Mouse (Mus musculus): ENCODE measurements at regions not wholly inside any gene's neighbourhood (a gene's known extent, or its start where the extent isn't known, plus 50 kb on each side); places are given as distances from the start of the nearest gene placed in this dataset.
"Not testable (repeated sequence)": the region's sequence is repeated elsewhere in the genome, so short reads cannot be mapped to it uniquely, and the experiment has no call there.

DNA sequence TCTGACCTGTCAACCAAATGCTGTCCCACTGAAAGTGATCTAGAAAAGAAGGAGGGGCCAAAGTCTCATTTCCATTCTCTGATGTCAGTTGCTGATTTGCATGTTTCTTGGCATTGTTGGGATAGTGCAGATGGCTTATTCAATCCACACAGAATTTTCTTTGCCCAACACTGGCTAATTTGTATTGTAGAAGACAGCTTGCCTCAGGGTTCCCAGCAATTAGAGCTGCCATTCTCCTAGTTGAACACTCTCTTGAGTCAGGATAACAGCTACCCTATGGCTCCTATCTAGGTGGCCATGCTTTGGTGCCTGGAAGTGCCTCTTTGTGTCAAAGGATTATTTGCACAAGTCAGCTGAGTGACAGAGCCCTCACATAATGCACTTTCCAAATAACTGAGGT lies 569.0 kb downstream of the Lrriq3 start:
- no peak for DNase-seq (ENCODE audit: low read depth, low spot score)

DNA sequence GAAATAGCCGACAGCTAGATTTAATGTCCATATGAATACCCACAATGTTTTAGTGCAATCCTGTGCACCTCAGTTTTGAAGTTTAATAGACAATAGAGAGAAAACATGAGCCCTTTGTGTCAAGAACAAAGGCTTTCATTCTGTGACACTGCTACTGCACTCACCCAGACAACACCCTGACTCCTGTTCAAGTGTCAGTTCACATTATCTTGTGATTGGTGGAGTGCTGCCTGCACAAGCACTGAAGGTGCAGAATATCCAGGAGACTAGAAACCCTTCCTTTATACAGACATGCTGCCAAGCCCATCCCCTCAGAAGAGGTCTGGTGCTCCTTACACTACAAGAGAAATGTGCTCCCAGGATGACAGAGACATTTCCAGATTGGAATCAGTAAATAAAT lies 579.3 kb downstream of the Lrriq3 start:
- no peak for DNase-seq (ENCODE audit: low read depth, low spot score)

DNA sequence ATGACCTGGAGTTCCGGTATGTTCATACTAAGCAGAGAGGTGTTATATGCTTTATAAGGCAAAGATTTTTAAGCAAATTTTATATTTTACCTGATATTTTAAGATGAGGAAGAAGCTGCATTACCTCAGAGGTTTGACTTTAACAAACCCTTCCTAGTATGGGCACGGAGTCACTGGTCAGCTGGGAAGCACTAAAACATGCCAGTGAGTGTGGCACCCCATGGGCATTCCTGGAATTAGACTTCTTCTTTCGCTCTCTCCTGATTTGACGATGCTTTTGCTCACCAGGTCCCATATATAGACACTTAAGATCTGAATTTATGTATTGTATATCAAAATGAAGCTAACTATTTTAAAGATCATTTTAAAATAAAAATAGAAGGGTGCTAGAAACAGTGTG lies 587.0 kb downstream of the Lrriq3 start:
- DNase-seq (ENCODE audit: low read depth, low spot score), result no peak

DNA sequence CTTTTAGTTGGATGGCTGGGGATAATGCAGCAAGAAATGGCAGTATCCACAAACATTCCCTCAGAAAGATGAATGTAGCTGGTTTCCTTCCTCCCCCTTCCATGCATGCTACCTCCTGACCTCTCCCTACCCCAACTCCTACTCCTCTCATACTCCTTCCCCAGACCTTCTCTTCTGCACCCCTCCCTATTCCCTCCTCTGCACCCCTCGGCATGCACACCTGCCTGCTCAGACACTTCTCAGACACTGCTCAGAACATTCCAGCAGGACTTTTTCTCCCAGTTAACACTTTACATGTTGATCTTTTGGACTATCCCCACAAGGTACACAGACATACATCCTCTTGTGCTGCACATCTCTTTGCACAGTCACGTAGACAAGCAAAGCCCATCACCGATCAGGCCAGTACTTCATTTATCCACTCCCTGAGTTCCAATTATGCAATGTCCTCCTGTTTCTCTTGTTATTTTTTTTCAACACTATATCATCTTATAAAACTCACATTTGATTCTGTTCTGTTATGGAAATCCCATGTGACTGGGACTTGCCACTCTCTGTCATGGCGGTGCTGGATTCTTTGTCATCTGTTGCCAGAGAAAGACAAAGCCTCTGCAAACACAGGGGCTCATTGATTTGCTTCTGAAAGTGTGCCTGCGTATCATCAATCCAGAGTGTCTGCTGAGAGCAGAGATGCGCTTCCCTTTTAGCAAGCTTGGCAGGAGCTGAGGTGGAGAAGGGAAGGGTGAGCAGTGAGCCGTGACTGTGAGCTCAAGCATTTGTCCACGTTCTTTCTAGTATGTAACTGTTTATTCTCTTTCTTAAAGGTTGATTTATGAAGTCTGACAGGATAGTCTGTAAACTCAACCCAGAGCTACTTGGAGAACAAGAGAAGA lies 589.9 kb downstream of the Lrriq3 start:
- no peak for DNase-seq (ENCODE audit: low read depth, low spot score)

DNA sequence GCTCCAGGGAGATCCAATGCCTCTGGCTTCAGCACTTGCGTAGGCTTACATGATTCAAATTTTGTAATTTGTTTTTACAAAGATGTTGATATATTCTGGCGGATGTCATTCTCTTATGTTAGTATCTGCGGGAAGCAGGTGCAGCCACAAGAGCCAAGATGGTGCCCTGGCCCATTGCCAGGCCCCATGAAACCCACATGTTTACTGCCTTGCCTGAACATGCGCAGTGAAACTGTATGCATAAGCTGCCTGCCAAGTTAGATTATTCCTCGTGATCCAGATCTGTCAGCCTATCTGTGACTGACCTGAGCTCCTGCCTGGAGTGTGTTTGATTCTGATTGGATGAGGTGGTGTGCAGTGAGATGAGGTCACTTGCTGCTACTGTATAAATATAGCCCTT lies 595.1 kb downstream of the Lrriq3 start:
- no peak for DNase-seq (ENCODE audit: low read depth, low spot score)

DNA sequence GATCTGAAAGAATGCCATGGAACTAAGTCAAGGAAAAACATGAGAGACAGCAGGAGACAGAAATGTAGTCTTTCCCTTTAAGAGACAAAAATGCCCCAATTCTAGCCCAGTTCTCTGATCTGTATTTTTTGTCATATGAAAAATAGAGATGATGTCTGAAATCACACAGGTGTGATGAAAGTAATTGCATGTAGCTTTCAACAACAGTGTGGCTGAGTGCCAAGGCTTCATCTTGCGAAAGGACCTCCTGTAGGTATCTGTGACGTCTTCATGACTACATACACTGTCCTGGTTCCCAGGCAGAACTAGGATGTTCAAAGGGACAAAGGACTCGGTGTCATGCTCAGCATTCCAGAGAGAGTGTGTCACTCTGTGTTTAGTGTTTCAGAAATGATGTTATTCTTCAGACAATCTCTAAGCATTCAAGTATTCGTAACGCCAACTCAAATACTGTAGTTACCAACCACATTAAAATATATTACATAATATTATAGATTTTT lies 629.8 kb downstream of the Lrriq3 start:
- no peak for DNase-seq (ENCODE audit: low read depth, low spot score)

DNA sequence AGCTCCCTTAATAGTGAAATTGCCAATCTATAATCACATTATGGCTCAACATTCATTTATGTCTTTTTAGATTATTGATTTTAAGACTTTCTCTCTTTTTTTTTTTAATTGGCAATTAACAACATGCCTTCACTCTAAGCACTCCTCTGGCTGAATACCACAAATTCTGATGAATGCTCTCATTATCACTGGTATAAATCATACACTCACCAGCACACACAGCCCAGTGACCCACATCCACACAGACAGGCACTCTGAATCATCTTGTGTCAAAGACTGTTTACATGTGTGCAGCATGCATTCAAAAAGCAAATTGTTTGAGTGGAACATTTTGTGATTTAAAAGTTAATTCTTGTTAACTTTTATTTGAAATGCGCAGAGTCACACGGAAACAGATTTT lies 649.2 kb downstream of the Lrriq3 start:
- DNase-seq (ENCODE audit: low read depth, low spot score), result no peak

DNA sequence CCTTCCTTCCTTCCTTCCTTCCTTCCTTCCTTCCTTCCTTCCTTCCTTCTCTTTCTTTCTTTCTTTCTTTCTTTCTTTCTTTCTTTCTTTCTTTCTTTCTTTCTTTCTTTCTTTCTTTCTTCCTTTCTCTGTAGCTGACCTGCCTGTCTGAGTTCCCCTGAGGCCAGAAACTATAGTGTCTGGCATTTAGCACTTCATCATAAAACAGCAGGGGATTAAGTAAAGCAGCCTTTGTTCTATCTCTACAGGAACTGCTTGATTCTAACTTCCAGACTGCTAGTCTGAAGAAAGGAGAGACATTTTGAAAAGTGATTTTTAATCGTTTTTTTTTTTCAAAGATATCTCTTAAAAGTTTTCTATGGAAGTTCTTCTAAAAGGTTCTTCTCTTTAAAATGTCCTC lies 653.4 kb downstream of the Lrriq3 start:
- DNase-seq (ENCODE audit: low read depth, low spot score), result not testable (repeated sequence)

DNA sequence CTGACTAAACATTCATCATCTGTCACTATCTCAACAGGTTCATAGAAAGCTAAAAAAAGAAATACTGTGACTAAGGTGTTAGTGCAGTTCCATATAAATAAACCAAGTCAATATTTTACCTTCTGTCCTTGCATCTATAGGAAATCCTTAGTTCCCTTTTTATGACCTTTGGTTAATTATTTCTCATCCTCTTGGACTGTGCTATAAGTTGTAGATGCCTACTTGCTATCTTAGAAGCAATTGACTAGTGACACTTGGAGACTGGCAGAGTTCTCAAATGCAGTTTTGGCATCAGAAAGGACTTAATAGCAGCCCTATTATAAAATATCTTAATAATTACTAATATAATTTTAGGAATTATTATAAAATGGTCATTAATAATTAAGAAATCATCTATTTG lies 654.3 kb downstream of the Lrriq3 start:
- no peak for DNase-seq (ENCODE audit: low read depth, low spot score)

DNA sequence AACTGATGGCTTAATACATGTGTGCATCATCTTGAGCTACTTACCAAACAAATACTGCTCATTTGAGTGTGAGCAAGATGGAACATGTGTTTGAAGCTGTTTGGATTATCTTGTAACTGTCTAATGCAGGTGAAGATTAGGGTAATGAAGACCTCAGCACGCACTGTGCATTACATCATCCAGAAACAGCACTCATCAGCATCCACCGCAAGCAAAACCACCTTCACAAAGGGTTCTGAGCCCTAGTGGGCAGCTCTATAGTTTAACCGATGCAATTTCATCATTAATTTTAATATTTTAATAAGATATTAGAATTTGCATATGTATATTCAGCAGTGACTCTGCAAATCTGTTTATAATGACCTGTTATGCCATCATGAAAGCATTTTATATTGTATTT lies 664.1 kb downstream of the Lrriq3 start:
- DNase-seq (ENCODE audit: low read depth, low spot score), result no peak

DNA sequence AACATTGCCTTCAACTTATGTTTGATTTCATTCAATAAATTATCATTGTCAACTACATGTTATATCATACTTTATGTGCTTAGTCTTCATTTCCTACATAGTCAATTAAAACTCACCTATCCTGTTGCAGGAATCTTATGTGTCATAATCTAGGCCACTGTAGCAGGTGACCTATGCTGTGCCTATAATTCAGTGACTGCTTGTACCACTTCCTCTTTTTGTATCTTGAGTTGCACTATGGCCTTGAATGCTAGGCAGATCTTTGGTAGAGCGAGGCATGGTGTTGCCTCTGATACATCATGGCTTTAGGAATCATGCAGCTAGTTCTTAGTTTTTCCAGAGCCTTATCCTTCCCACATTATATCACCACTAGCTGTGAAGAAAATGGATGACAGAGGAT lies 682.8 kb downstream of the Lrriq3 start:
- DNase-seq (ENCODE audit: low read depth, low spot score), result no peak

DNA sequence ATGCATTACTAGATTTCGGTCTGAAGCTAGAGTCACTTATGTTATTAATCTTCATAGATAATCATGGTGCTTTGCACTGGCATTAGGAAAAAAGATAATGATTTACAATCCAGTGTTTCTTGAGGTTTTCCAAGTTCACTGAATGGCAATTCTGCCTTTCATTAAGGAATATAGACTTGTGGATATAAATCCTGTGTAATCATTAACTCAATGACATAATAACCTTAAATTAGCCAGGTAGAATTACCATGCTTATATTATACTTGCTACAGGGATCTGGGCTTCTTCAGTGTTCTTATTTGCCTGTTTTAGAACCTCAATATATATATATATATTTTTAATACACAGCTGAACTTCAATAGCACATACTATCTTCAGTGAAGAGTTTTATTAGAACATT lies 683.8 kb downstream of the Lrriq3 start:
- no peak for DNase-seq (ENCODE audit: low read depth, low spot score)

DNA sequence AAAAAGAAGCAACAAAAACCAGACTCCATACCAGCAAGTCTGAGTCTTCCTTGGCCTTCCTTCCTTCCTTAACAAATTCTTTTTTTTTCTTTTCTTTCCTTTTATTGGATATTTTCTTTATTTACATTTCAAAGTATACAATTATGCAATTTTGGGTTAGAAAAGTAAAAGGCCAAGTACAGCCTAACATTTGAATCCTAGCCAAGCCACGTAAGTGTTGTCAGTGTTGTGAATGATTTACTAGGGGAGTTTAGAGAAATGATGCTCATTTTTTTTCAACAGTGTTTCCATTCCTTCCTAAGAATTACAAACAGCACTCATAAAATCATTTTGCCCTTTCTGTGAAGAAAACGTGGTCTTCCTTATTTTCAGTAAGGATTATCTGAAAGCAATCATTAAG lies 722.5 kb downstream of the Lrriq3 start:
- no peak for DNase-seq (ENCODE audit: low read depth, low spot score)

DNA sequence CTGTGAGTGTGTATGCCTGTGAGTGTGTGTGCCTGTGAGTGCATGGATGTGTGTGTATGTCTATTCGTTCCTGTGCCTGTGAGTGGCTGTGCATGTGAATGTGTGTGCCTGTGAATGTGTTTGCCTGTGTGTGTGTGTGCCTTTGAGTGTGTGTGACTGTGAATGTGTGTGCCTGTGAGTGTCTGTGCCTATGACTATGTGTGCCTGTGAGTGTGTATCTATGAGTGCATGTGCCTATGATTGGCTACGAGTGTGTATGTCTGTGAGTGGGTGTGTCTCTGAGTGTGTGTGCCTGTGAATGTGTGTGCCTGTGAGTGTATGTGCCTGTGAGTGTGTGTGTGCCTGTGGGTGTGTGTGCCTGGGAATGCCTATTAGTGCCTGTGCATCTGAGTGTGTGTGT lies 731.6 kb downstream of the Lrriq3 start:
- DNase-seq (ENCODE audit: low read depth, low spot score), result no peak

DNA sequence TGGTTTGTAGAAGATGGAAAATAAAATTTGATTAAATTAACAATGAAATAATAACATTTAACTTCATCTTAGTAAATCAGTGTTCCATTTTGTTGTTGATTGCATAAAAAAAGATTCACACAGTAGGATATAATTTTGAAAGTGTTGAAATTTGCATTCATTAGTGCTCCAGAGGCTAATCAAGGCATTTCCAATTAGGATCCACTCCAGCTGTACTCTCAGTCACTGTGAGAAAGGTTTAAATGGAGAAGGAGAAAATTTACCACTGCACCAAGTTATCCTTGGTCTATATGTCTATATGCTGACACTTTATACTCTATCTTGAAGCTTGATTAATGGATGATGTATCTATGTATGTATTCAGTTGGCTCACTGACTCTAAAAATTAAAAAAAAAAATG lies 695.3 kb upstream of the Negr1 start:
- no peak for DNase-seq (ENCODE audit: low read depth, low spot score)

DNA sequence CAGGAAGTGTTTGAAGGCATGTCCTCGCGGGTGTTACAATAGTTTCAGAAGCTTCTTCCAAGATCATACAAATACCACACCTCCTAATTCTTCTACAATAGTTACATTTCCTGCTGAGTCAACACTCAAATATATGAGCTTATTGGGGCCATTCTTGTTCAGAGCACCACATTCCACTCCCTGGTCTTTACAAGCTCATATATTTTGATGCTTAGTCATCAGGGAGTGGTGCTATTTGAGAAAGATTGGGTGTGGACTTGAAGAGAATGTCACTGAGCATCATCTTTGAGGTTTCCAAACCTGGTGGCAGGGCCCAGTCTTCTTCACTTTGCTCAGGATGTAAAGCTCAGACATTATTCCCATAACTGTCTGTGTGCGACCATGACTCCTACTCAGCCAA lies 685.9 kb upstream of the Negr1 start:
- DNase-seq (ENCODE audit: low read depth, low spot score), result no peak

DNA sequence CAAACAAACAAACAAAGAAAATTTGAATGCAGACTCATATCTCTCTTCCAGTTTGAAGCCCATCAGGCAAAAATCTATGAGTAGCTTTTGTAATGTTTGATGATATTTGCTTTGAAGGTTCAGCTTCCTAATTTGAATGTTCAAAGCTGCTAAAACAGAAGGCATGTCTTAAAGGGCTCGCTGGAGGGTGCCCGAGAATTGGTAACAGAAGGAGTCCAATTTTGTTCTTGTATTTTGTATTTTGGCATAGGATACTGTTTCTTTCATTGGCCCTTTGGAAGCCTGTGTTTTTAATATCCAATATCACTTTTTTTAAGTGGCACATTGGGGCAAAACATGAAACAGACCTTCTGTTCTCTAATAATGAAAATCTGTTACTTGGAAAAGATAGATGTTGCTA lies 683.2 kb upstream of the Negr1 start:
- DNase-seq (ENCODE audit: low read depth, low spot score), result no peak

DNA sequence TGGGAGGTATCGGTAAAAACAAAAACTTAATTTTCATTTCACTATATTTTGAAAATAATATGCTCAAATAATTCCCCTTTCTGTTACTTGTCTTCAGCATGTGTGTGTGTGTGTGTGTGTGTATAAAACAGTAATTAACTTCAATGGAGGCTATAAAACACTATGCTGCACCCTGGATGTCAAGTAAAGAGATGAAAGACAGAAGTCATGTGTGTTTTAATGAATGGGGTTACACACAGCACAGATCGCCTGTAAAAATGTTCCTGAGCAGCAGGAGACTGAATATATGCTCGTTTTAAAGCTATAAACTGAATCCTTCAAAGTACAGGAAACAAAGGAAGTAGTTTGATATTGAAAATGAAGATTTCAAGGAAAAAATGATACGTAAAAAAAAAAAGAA lies 680.9 kb upstream of the Negr1 start:
- DNase-seq (ENCODE audit: low read depth, low spot score), result no peak

DNA sequence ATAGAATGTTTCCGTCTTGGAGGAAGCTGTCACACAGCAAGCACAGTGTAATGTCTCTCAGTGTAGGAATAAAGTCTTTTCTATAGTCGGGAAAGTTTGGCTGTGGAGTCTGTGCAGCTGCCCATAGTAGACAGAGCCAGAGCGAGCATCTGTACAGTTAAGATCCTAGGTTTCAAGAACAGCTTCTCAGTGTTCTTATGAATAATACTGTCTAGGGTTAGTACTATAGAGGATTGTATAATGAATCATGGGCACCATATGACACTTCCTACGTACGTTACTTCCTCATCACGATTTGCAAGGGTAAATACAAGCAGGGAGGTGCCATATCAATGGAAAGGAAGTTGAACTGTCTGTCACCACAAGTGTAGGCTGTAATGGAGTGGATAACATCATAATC lies 645.6 kb upstream of the Negr1 start:
- no peak for DNase-seq (ENCODE audit: low read depth, low spot score)

DNA sequence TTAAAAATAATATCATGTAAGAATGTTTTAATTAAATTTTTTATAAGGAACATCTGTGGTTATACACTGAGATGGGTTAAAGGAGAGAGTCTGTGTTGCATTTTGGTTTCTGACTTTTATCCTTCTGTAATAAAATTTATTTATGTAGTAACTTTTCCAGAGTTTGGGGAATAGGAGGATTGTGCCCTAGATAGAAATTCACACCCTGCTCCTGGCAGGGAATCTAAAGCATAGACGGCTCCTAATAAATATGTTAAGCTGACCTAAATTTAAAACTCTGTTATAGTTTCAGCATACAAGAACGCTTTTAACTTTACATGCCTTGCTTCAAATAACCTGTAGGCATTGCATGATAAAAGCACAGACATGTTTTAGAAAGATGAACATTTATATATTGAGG lies 618.7 kb upstream of the Negr1 start:
- DNase-seq (ENCODE audit: low read depth, low spot score), result no peak

DNA sequence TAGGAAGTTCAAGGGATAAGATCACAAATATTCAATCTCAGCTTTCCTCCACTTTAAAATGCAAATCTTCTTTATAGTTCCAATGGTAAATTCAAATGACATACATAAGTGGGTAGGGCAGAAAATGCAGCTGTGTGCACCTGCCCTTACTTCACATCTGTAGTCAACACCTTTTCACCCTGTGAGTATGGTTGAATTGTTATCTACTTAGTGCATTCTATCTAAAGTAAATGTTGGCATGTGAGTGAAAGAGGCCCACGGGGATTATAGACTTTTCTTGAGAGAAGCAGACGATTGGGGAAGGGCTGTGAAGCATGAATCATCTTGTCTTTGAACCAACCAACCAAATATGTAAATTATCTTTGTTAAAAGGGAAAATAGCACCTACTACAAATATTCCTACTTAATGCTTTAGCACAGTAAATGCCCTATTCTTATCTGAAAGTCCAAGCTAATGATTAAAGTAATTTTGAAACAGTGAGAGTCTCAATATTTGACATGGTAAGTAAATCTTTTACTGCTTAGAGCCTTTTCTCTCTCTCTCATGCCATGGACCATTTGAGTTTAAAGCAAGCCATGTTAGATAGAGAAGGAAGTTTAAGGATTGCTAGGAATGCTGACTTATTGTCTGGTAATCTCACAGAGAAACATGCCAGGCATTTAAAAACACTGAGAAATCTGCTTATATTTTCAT lies 617.4 kb upstream of the Negr1 start:
- DNase-seq (ENCODE audit: low read depth, low spot score), result no peak

DNA sequence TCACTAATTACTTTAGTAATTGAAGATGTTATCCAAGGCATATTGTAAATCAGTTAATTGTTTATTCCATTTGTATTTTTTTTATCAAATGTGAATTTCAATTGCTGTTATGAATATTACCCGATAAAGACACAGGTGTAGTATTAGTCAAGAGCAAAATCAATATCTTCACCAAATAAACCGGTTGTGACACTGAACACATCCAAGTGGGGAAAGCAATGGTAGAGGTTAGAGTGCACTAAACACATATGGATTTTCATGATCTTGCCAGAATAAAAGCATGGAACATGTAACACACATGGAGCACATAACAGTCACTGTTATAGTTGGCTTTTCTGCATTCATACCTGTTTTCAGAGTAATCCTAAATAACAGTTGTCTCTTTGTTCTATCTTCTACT lies 616.4 kb upstream of the Negr1 start:
- DNase-seq (ENCODE audit: low read depth, low spot score), result no peak

DNA sequence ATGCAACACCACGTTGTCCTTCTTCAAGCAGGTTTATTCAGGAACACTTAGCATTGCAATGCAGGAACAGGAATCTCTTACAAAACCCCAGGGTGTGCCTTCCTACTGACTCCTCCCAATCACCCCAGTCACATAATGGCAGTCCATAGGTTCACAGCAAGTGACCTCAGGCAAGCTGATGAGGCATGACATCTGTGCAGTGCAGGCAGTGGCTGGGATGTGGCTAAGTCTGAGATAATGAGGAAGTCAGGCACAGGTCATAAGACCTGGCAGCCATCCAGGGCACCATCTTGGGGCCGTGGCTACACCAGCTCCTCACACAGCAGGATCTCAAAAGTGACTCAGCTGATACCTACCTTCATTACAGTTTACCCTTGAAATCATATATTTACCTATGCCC lies 599.1 kb upstream of the Negr1 start:
- DNase-seq (ENCODE audit: low read depth, low spot score), result not testable (repeated sequence)
